Mouse (Mus musculus) layer of hippocampus, adult 9-11 months (tissue): ENCODE results near the gene Mgrn1.
A peak's percentile ranks its signal among the peaks of the same experiment; 100 is the strongest.

Experiments used
- DNase-seq: peaks from one replicate; pipeline ENCODE4 v3.0.0; 2022

The Mgrn1 gene

DNA sequence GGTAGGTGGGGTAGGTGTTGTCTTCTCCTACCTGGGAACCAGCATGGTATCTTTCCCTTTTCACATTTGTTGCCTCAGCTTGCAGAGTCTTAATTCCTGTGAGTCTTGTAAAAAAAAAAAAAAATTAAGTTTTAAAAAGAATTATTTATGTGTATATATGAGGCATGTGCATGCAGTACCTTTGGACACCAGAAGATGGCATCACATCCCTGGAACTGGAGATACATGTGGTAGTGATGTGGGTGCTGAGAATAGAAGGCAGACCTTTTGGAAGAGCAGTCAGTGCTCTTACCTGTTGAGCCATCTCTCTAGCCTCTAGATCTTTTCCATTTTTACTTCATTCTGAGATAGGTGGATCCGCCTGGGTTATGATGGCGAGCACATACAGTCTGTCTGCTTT is 23.7 kb downstream of the Mgrn1 start:
- no peak for DNase-seq

DNA sequence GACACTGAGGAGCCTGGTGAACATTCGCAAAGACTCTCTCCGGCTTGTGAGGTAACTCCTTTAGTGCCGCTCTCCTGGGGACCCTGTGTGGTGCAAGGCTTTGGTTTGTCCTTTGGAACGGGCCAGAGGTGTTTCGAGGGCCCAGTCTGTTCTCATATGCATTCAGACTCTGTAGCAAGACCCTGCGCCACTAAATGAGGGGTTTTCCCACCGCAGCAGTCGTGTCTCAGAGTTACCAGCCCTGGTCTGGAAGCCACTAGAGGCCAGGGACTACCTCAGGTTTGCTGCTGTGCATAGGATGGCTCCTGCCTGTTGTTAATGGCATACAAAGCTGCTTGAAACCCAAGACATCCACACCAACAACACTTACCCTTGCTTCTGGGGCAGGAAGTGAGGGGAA is 24.7 kb downstream of the Mgrn1 start:
- DNase-seq: no peak

DNA sequence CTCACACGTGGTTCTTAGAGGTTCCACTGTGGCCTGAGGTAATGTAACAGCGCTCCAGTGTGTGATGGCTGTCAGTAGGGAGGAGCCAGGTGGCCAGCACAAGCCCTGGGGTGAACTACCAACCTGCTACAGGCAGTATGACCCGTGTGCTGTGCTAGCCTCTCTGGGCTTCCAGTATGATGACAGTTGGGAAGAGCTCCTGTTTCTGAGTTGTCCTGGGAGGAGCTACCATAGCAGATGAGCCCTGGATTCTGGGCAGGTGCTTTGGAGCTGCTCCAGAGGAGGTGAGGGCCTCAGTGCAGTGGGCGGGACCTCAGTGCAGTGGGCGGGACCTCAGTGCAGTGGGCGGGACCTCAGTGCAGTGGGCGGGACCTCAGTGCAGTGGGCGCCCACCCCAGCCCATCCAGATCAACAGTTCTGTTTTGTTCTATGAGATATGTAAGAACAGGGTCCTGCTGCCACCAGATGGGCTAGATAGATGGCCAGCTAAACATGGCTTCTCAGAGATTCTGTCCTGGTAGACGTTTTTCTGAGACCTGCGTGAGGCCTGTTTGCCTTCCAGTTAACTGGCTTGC is 26.1 kb downstream of the Mgrn1 start:
- no peak for DNase-seq

DNA sequence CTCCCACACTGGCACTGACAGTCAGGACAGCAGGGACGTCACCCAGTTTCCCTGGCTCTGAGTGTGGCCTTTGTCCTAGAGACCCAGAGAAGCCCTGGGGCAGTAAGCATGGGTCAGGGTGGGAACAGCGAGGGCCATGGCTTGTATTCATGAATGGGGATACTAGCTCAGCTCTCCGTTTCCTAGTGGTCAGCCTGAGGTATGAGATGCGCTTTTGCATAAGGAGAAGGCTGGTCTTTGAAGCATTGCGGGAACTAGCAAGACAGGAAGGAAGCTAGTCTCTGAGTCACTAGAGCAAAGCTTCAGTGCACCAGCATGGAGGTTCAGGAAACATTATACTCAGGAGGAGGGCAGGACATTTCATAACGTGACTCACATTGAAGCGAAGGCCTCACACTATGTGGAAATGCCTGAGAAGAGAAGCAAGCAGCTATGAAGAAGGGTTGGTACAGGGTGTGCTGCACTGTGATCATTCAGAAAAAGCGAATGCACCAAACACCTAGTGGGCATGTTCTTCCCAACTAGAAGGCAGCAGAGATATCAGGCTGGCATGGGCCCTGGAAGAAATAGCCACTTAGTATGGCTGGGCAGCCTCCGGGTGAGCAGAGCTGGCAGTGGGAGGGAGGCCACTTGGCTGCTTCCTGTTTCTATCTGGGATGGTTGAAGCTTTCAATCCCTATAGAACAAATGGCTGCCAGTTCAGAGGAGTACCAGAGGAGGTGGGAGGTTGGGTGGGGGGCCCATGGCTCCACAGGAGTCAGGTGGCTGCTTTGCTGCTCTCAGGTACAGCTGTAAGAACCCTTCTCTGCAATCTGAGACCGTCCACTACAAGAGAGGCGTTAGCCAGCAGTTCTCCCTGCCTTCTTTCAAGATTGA is 27.1 kb downstream of the Mgrn1 start:
- peak; percentile 67 for DNase-seq

DNA sequence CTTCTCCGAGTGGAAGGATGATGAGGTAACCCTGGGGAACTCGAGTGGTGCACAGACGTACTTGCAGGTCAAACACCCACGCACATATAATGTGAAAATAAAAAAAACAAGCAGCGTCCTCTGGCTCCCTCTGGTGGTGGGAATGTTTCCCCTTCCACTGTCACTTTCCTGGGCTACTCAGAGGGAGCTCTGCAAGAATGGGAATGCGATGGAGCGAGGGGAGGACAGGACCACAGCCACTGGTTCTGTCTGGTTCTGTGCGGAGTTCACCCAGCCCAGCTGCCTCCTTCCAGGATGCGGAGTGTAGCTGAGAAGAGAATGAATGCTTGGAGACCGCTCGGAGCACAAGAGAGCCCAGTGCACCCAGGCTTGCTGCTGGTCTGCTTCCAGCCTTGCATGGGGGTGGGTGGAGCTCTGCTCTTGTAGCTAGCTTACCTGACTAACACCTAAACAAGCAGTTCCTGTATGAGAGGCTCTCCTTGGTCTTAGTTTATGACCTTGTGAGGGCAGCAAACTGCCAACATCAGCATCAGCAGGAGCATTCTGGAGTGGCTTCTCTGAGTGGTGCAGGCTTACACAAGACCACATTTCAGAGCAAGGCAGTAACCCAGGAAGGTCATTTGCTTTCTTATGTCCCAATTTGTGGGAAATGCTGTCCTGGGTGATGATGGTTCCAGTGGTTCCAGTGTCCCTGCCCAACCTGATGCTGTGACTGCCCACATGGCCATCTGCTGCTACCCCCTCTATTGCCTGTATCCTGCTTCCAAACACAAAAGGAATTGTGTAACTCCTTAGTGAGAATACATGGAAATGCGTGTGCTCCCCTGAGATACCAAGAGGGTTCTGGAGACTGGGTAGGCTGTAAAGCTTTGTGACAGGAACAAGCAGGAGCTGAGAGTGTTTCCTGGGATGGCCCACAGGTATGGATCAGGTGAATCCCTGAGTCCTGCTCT is 28.0 kb downstream of the Mgrn1 start:
- DNase-seq: peak; percentile 83

DNA sequence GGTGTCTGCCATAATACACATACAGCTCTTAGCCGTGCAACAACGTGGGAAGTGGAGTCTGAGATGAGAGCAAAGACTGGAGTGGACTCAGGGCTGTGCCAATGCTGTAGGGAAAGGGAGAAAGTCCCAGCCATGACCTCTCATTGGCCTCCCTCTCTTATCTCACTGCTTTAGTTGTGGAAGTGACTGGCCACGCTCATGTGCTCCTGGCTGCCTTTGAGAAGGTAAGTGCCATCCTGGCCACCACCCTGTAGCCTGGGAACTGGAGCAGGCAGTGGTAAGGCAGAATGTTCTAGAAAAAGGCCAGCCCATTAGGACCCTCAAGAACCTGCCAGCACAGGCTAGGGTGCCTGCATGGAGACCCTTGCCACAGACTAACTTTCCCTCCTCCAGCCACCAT is 29.9 kb downstream of the Mgrn1 start:
- DNase-seq: no peak

DNA sequence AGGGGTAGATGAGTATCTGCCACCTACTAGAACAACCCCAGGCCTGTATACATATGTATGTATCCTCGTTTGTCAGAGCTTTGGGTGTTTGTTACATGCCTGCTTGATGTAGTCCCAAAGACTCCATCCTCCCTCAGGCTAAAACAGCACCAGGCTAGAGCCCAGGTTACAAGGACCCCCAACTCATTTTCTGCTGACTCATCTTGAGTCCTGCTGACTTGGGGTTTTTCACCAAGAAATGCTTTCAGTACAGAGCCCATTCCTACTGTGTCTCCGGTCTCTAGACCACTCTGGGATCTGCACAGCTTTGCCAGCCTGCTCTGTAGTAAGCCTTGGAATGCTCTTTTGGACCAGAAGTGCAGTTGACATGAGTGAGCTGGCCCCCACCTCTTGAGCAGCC is 30.6 kb downstream of the Mgrn1 start:
- DNase-seq: no peak

DNA sequence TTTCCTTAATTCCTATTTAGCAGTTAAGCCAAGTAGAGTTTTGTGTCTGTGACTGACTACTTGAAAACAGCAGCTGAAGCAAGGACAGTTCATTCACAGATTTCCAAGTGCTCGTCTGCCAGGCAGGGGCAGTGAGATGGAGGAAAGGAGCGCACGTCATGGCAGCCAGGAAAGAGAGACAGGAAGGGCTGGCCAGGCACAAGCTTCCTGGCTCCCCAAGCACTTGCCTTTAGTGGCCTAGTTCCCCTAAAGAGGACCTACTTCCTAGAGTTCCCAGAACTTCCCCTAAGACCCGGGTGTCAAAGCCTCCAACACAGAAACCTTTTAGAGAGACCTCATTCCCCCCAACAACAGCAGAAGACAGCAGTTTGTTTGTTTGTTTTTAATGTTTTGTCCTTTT is 34.5 kb downstream of the Mgrn1 start:
- no peak for DNase-seq

DNA sequence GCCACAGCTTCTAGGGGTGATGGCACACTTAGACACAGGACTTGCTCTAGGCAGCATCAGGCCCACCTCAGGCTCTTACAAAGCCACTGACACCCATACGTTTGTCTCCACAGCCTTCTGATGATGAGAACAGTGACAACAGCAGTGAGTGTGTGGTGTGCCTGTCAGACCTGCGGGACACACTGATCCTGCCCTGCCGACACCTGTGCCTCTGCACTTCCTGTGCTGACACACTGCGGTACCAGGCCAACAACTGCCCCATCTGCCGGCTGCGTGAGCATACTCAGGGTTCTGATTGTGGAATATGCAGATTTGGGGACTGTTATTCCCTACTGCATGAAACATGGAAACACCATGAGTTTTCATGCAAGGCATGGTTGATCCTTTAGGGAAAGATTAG is 36.4 kb downstream of the Mgrn1 start:
- no peak for DNase-seq

DNA sequence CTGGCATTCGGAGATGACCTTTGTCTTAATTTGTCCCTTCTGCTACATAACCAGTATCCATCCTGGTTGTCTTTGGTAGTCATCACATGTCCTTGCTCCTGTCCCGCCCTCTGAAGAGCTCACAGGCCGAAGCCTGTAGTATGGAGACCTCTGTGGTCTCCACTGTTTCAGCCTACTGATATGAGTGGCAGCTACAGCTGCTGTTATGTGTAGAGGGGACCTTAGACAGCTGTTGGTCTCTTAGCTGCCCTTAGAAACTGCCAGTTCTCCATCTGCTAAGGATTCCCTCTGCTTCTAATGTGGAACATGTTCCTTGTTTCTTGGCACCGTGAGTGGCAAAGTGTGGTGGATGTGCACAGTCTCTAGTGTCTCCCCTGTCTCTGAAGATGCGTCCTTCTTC is 37.9 kb downstream of the Mgrn1 start:
- no peak for DNase-seq

DNA sequence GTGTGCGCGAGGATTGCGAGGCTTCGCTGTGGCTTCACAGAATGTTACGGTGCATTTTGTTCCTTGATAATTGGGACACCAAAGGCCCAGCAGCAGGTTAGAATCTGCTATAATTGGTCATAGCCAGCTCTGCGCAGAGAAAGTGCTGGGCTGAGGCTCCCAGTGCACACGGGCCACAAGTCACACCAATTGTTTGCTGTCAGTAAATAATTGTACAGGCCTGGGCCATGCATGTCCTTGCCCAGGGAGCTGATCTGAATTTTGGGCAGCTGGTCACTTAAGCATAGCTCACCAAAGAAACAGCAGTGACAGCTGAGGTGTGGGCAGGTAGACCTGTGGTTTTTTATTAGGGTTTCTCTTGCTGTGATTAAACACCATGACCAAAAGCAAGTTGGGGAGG is 41.9 kb downstream of the Mgrn1 start:
- DNase-seq: no peak

DNA sequence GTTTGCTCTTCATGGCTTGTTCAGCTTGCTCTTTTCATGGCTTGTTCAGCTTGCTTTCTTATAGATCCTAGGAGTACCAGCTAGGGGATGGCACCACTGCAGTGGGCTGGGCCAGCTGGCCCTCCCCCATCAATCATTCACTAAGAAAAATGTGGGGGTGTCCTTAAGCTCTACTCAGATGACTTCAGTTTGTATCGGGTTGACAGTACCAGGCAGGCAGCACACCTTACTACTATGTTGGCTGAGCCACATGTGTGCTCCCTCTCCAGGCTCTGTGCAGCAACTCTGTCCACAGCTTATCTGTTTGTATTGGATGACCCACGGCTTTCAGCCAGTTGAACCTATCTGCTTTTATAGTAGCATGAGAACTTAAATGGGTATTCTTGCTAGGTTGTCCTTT is 42.4 kb downstream of the Mgrn1 start:
- no peak for DNase-seq

DNA sequence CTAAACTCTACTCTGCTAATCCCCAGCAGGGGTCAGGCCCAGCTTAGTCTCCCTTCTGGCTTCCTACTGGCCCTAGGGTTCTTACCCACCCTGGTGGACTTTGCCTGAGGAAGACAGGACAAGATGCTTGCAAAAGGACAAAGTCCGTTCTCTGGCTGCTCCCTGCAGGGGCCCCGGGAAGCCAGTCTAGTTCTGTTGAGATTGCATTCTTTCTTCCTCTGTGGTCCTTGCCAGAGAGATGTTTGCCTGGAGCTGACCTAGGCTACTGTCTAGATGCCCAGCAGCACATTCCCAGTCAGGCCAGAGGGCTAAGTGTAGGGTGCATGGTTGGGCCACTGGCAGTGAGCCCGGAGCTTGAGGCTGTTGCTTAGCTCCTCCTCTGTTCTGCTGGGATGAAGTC is 46.4 kb downstream of the Mgrn1 start:
- DNase-seq: no peak

DNA sequence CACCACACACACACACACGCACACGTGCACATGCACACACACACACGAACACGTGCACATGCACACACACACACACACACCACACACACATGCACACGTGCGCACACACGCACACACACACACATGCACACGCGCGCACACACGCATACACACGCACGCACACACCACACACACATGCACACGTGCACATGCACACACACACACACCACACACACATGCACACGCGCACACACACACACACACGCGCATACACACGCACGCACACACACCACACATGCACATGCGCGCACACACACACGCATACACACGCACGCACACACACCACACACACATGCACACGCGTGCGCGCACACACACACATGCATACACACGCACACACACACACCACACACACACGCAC is 49.4 kb downstream of the Mgrn1 start:
- DNase-seq: no peak

DNA sequence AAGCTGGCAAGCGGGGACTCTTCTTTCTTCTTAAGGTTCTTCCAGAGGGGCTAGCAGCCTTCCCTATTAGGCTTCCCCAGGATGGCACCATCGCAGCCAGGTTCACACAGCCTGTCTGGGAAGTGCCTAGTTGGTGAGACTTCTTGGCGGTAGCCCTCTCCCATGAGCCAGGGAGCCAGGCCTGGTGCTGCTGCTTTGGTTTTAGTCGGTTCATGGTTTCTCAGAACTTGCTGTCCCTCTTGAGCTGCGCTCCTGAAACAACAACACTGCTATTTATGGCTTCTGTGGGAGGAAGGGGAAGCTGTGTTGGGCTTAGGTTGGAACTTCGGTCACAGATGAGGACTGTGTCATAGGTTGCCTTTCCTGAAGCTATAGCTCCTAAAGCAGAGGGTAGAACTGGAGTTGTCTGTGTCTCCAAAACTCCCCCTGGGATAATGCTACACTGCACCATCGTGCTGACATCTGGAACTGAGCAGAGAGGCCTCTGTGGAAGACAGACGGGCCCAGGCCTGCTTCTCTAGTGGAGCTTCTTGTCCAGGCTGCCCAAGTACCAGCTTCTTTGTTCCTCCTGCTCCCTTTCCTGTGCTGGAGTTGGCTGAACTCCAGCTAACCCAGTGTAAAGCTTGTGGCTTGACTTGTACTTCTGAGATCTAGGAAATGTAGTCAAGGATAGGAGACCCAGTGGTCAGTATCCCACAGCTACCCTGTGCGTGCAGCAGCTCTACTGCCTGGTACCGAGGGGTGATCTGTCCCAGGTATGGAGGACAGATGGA is 50.1 kb downstream of the Mgrn1 start:
- no peak for DNase-seq

DNA sequence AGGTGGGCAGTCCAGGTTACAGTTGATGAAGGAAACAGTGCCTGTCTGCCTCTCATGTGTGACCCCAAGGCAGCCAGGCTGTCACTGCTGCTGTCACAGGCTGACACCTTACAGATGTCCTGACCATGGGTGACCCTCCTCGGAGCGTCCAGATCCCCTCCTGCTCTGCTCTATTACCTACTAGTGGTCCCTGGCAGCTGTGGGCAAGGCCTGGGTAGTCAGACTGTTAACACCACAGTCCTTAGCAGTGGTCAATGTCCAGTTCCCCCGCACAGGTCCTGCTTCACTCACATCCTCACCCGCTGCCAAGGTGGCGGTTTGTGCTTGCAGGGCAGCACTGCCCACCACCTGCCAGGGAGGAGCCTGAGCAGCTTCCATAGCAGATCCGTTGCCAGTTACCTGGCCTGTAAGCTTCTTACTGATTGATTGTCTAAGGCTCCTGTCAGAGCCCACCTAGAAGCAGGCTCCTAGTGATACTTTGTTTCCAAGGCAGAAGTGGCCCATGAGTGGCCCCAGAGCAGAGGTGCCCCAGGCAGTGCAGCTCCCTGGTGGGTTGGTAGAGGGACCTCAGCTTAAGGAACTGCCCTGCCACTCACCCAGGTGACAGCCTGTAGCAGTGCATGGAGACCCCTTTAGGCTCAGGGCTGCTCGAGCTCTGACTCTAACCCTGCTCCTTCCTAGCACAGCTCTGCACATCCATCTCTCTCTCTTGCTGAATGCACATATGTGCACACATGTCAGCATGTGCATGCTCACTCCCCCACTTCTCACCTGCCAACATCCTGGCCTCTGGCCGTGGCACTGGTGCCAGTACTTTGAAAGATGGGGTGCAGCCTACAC is 51.5 kb downstream of the Mgrn1 start:
- DNase-seq: no peak

DNA sequence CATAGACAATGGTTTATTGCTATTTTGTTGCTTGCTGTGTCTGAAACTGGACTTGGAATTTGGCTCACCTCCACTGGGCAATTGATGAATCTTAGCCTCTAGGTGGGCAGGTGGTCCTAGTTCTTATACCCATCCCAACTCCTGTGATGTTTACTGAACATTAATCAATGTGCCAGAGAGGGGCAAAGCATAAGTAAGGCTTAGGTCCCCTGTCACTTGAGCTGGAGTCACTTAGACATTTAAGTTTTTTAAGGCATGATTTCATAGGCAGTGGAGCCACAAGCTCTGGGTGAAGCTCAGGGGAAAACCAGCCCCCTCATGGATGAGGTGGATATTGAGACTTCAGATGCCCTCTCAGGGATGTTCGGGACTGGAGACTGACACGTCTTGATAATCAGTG is 52.4 kb downstream of the Mgrn1 start, which contains the start of gene Nudt16l1:
Nudt16l1 (plus strand) TSS at position 301 of the 400 bp plus-strand sequence.
- no peak for DNase-seq

DNA sequence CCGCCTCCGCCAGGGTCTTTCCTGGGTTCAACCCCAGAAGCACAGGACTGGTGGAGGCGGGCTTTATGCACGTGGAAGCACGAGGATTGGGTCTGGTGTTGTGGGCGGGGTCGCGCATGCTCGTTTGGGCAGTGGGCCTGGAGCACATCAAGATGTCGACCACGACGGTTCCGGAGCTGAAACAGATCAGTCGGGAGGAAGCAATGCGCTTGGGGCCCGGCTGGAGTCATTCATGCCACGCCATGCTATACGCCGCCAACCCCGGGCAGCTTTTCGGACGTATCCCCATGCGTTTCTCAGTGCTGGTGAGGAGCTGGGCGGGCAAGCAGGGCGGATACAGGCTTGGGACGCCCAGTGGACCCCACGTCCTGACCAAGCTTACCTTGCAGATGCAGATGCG is 52.9 kb downstream of the Mgrn1 start:
- DNase-seq: peak; percentile 97

DNA sequence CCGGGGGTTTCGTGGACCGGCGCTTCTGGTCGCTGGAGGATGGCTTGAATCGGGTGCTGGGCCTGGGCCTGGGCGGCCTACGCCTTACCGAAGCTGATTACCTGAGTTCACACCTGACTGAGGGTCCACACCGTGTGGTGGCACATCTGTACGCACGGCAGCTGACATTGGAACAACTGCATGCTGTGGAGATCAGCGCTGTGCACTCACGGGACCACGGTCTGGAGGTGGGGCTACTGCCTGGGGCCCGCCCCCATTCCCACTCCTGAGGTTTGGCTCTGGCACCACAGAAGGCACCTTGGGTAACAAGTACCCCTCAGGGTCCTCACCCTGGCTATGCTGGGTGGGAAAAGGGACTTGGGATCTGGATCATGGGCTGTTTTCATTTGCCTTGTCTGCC is 53.4 kb downstream of the Mgrn1 start:
- DNase-seq: peak; percentile 49

DNA sequence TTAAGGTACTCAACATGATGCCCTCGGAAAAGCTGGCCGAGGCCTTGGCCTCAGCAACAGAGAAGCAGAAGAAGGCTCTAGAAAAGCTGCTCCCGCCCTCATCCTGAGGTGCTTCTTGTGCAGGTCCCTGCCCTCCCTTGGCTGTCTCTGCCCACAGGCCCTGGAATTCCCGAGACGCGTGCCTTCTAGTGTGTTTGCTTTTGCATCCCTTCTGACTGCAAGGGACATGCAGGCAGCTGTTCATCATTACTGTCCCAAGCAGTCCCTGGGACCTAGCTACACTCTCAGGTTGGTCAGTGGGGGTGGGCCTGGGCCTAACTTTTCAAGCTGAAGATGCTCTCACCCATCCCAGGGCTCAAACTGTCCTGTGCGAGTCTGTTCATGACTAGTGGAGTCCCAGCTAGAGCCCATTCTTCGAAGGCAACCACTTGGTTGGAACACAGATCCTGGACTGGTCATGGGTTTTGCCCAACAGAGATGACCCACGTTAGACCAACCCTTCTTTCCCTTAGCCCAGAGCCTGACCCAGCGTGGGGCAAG is 54.3 kb downstream of the Mgrn1 start:
- no peak for DNase-seq

DNA sequence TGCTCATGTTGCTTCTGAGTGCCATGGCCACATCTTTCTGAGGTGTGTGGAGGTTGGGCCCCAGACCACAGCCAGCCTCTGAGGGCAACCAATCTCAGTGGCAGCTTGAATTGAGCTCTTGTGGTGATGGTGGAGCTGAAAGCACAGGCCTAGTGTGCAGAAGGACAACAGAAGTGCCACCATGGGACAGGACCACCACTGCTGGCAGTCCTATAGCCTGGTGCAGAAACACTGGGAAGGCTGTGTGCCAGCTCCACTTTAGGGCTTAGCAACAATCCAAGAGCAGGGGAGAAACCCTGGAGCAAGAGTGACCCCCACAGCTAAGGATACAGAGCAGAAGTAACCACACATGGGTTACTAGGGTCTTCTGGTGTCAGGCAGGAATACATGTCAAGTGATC is 55.0 kb downstream of the Mgrn1 start:
- no peak for DNase-seq

DNA sequence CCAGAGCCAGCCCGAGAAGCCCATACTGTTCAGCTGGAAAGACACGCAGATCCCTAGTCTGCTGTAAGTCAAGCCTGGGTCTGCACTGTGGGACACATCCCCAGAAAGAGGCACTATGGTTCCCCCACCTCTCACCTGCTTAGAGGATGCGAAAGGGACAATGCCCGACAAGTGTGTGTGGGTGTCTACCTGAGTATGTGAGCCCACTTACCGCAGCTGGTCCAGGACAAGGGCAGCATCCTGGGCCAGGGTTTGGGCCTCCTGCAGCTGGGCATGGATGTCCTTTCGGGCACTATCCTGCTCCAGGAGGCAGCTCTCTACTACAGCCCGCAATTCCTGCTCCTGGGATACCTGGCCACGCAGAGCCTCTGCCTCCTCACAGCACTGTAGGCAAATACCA is 56.8 kb downstream of the Mgrn1 start:
- no peak for DNase-seq
